Mouse (Mus musculus): Measurements from ENCODE around the gene Tspan4. TPM values are rescaled to one million over a fixed set of nuclear protein-coding genes. Genes with fewer than 3 reads are reported as not detected.

The Tspan4 gene
- polyA plus RNA-seq, 1 experiment: 95.5 TPM

GRCm38 (mm10) chr7:141466045-141466394 is 9.0 kb upstream of the Tspan4 start:
- Histone ChIP-seq H3K27me3 (ENCODE audit: control insufficient read depth, insufficient read depth, insufficient read length) (no peaks in the 10 kb centered on the region), H3ac (ENCODE audit: control insufficient read depth, insufficient read length) (no peak overlapping the region), H3K36me3 (ENCODE audit: control insufficient read depth, insufficient read depth) (peaks cover 6% of the 10 kb centered on the region), H3K4me3 (peak overlapping the region; percentile 84), H3K4me2 (ENCODE audit: low read depth) (peak overlapping the region; percentile 96), H3K79me2 (ENCODE audit: control insufficient read depth, insufficient read depth) (peaks cover 19% of the 10 kb centered on the region)
- TF ChIP-seq TCF3 (IDR thresholded peaks at IDR 0.05; ENCODE audit: insufficient read length, low read depth): no peak
- TF ChIP-seq POLR2A (IDR thresholded peaks at IDR 0.05; ENCODE audit: insufficient read length, low read depth): peak; percentile 50

- H3ac ChIP-seq (ENCODE audit: control insufficient read depth, insufficient read length): peak overlapping the region; percentile 39
- no peaks in the 10 kb centered on the region for H3K27me3 ChIP-seq (ENCODE audit: control insufficient read depth, insufficient read depth, insufficient read length)
- peak overlapping the region; percentile 96 for H3K4me2 ChIP-seq (ENCODE audit: low read depth)
Measured at GRCm38 (mm10) chr7:141466607-141467148, 8.4 kb upstream of the Tspan4 start.

DNA sequence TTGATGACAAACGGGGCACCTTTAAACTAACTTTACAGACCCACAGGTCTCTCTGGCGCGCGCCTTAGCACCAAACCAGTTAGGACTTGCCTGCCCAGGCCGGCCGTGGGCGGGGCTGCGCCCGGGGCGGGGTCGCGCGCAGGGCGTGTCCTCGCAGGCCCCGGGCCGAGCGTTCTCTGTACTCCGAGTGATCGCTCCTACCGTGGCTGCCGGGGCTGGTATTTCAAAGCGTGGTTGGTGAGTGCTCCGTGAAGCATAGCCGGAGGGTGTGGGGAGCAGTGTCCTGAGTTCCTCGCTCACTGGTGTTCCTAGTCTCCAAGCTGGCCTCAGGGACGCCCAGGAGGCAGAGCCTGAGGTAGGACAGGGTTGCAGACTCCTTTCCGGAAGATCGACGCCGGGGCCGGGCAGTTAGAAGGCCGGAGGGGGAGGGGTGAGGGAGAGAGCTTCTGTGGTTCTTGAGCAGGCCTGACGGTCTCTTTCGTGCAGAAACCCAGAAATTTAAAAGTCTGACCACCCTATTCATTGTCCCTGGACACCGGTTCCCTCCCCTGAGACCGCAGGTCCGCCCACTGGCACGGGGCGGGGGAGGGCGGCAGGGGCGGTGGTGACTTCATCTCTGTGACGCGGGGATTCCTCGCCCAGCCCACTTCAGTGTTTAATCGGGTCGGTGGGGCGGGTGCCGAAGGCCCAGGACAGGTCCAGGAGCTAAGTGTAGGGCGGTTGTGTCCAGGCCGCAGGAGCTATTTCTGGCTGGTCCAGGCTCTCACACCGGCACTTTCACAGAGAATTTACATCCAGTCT is 7.6 kb upstream of the Tspan4 start, which contains the start of gene Cd151:
Cd151 (plus strand) TSS at position 163 of the 801 bp plus-strand sequence.
- Histone ChIP-seq H3K4me3 (peak within 1 kb of the TSS; percentile 84), H3K4me2 (ENCODE audit: low read depth) (peak within 1 kb of the TSS; percentile 96), H3K27me3 (ENCODE audit: control insufficient read depth, insufficient read depth, insufficient read length) (no peaks in the 10 kb centered on the region), H3K36me3 (ENCODE audit: control insufficient read depth, insufficient read depth) (peaks cover 14% of the 10 kb centered on the region), H3ac (ENCODE audit: control insufficient read depth, insufficient read length) (peak within 1 kb of the TSS; percentile 39), H3K79me2 (ENCODE audit: control insufficient read depth, insufficient read depth) (peaks cover 29% of the 10 kb centered on the region)
- TF ChIP-seq POLR2AphosphoS2 (IDR thresholded peaks at IDR 0.05; ENCODE audit: insufficient read length, low read depth): peak; percentile 87
- TF ChIP-seq USF1 (IDR thresholded peaks at IDR 0.05; ENCODE audit: low read depth): no peak
- peak; percentile 82 for TF ChIP-seq POLR2A (IDR thresholded peaks at IDR 0.05; ENCODE audit: insufficient read length, low read depth)

More at GRCm38 (mm10) chr7:141466607-141467148, 8.4 kb upstream of the Tspan4 start:
- TF ChIP-seq MYOG (IDR thresholded peaks at IDR 0.05; ENCODE audit: control insufficient read depth in 1 of 3, insufficient read depth in 1 of 3, insufficient read length in 2 of 3, low read depth in 2 of 3) (no peak), MAX (IDR thresholded peaks at IDR 0.05; ENCODE audit: low read depth) (no peak), E2F4 (IDR thresholded peaks at IDR 0.05; ENCODE audit: insufficient read depth) (no peak), POLR2AphosphoS2 (IDR thresholded peaks at IDR 0.05; ENCODE audit: insufficient read length, low read depth) (no peak), TCF12 (IDR thresholded peaks at IDR 0.05; ENCODE audit: insufficient read depth, poor library complexity, severe bottlenecking) (no peak), TCF3 (IDR thresholded peaks at IDR 0.05; ENCODE audit: insufficient read length, low read depth) (no peak)
- Histone ChIP-seq H3K4me3 (peak overlapping the region; percentile 84), H3K79me2 (ENCODE audit: control insufficient read depth, insufficient read depth) (peaks cover 25% of the 10 kb centered on the region), H3K36me3 (ENCODE audit: control insufficient read depth, insufficient read depth) (peaks cover 10% of the 10 kb centered on the region)

DNA sequence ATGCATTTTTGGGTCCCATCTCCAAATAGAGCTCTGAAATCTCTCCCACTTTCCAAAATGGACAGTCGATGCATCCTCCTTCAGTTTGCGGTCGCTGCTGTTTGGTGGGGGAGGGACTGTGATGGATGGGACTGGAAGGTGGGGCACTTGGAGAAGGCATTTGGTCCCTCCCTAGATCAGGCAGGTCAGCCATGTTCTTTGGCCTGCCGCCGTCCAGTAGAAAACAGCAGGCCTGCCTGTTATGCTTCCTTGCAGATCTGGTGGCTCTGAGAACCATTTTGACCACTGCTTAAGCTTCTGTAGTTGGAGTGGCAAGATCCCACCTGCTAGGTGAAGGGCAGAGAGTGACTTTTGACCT is 6.9 kb upstream of the Tspan4 start:
- Histone ChIP-seq H3ac (ENCODE audit: control insufficient read depth, insufficient read length) (peak overlapping the region; percentile 39), H3K36me3 (ENCODE audit: control insufficient read depth, insufficient read depth) (peaks cover 19% of the 10 kb centered on the region), H3K27me3 (ENCODE audit: control insufficient read depth, insufficient read depth, insufficient read length) (no peaks in the 10 kb centered on the region), H3K4me3 (peak overlapping the region; percentile 84), H3K4me2 (ENCODE audit: low read depth) (peak overlapping the region; percentile 96), H3K79me2 (ENCODE audit: control insufficient read depth, insufficient read depth) (peaks cover 35% of the 10 kb centered on the region)
- TF ChIP-seq E2F4 (IDR thresholded peaks at IDR 0.05; ENCODE audit: insufficient read depth) (no peak), TCF3 (IDR thresholded peaks at IDR 0.05; ENCODE audit: insufficient read length, low read depth) (no peak), USF1 (IDR thresholded peaks at IDR 0.05; ENCODE audit: low read depth) (no peak), TCF12 (IDR thresholded peaks at IDR 0.05; ENCODE audit: insufficient read depth, poor library complexity, severe bottlenecking) (no peak), SRF (IDR thresholded peaks at IDR 0.05; ENCODE audit: control insufficient read depth, insufficient read length, low read depth) (no peak), POLR2A (IDR thresholded peaks at IDR 0.05; ENCODE audit: insufficient read length, low read depth) (no peak), POLR2AphosphoS2 (IDR thresholded peaks at IDR 0.05; ENCODE audit: insufficient read length, low read depth) (no peak), CEBPB (IDR thresholded peaks at IDR 0.05; ENCODE audit: insufficient read depth, poor library complexity, severe bottlenecking) (no peak), REST (IDR thresholded peaks at IDR 0.05; ENCODE audit: insufficient read depth, insufficient read length) (no peak), MYOG (IDR thresholded peaks at IDR 0.05; ENCODE audit: control insufficient read depth in 1 of 3, insufficient read depth in 1 of 3, insufficient read length in 2 of 3, low read depth in 2 of 3) (no peak), MYOD1 (IDR thresholded peaks at IDR 0.05; ENCODE audit: control insufficient read depth in 1 of 3, insufficient read length in 2 of 3, low read depth in 2 of 3) (no peak), MAX (IDR thresholded peaks at IDR 0.05; ENCODE audit: low read depth) (no peak)

- H3K4me3 ChIP-seq: peak overlapping the region; percentile 84
- peaks cover 19% of the 10 kb centered on the region for H3K36me3 ChIP-seq (ENCODE audit: control insufficient read depth, insufficient read depth)
- H3K4me2 ChIP-seq (ENCODE audit: low read depth): peak overlapping the region; percentile 96
- peaks cover 40% of the 10 kb centered on the region for H3K79me2 ChIP-seq (ENCODE audit: control insufficient read depth, insufficient read depth)
- H3ac ChIP-seq (ENCODE audit: control insufficient read depth, insufficient read length): peak overlapping the region; percentile 0
- H3K27me3 ChIP-seq (ENCODE audit: control insufficient read depth, insufficient read depth, insufficient read length): no peaks in the 10 kb centered on the region
- TF ChIP-seq POLR2A (IDR thresholded peaks at IDR 0.05; ENCODE audit: insufficient read length, low read depth) (peak; percentile 84), MYOG (IDR thresholded peaks at IDR 0.05; ENCODE audit: control insufficient read depth in 1 of 3, insufficient read depth in 1 of 3, insufficient read length in 2 of 3, low read depth in 2 of 3) (peak in 1 of 3 experiments; percentile 11), POLR2AphosphoS2 (IDR thresholded peaks at IDR 0.05; ENCODE audit: insufficient read length, low read depth) (peak; percentile 81), MYOD1 (IDR thresholded peaks at IDR 0.05; ENCODE audit: control insufficient read depth in 1 of 3, insufficient read length in 2 of 3, low read depth in 2 of 3) (peak in 1 of 3 experiments; percentile 1), MAX (IDR thresholded peaks at IDR 0.05; ENCODE audit: low read depth) (no peak), REST (IDR thresholded peaks at IDR 0.05; ENCODE audit: insufficient read depth, insufficient read length) (no peak)
Measured at GRCm38 (mm10) chr7:141468522-141469211, 6.4 kb upstream of the Tspan4 start.

Measured in myocyte (in vitro differentiated cells).